In genomic region chr12:24486882-24487281, GRCm38 (mm10) we compare ENCODE assay signal across 16 mouse cellular contexts.
"Had no signal": no experiment of that assay in that cellular context is flagged by ENCODE, and none has a peak within 500 bp of the region (broad histone marks: within the 10 kb centered on the region; RNA-seq: fewer than 3 reads in every experiment).

No protein-coding gene starts in this region.

- DNase-seq: kidney, postnatal 25 days; layer of hippocampus, adult 9-11 months; liver; lung, adult 18-20 months; lung, postnatal 4 days; midbrain, embryonic 14.5 days; thymus, adult 18-20 months; thymus, postnatal 36 days had no signal

- H3K4me1 ChIP-seq: limb, embryonic 10.5 days; limb, embryonic 13.5 days; liver, embryonic 12.5 days; liver, embryonic 15.5 days; lung, embryonic 15.5 days had no signal

- H3K4me2 ChIP-seq: limb, embryonic 13.5 days; liver, embryonic 12.5 days; liver, embryonic 15.5 days; lung, embryonic 15.5 days; midbrain, embryonic 11.5 days had no signal

- H3K27ac ChIP-seq: kidney, postnatal 0 days; layer of hippocampus, adult 2 months; limb, embryonic 10.5 days; limb, embryonic 13.5 days; liver, embryonic 12.5 days; liver, embryonic 15.5 days; lung, embryonic 15.5 days had no signal

- H3K4me3 ChIP-seq: layer of hippocampus, adult 2 months; limb, embryonic 10.5 days; limb, embryonic 13.5 days; liver, embryonic 12.5 days; liver, embryonic 15.5 days; lung, embryonic 15.5 days had no signal

- H3K36me3 ChIP-seq: limb, embryonic 10.5 days; limb, embryonic 13.5 days; liver, embryonic 12.5 days; liver, embryonic 15.5 days; lung, embryonic 15.5 days had no signal

- H3K9me3 ChIP-seq: limb, embryonic 10.5 days; liver, embryonic 15.5 days; lung, embryonic 15.5 days had no signal

- H3K27me3 ChIP-seq: limb, embryonic 13.5 days; liver, embryonic 12.5 days; liver, embryonic 15.5 days; lung, embryonic 15.5 days had no signal

- ATAC-seq: liver, embryonic 12.5 days had no signal

- H3K9ac ChIP-seq: limb, embryonic 13.5 days; liver, embryonic 12.5 days; liver, embryonic 15.5 days; lung, embryonic 15.5 days had no signal
